Mouse (Mus musculus) cerebellum, postnatal 36 days (tissue): ENCODE results near the gene Fgf15.
"Not testable (repeated sequence)": the region's sequence is repeated elsewhere in the genome, so short reads cannot be mapped to it uniquely, and the experiment has no call there.

Experiments used
- DNase-seq, 2 experiments: peaks; one replicate each; pipeline ENCODE4 v3.0.0; 2021 to 2022; ENCODE audit warnings: mixed read lengths in 2 of 2

The Fgf15 gene

DNA sequence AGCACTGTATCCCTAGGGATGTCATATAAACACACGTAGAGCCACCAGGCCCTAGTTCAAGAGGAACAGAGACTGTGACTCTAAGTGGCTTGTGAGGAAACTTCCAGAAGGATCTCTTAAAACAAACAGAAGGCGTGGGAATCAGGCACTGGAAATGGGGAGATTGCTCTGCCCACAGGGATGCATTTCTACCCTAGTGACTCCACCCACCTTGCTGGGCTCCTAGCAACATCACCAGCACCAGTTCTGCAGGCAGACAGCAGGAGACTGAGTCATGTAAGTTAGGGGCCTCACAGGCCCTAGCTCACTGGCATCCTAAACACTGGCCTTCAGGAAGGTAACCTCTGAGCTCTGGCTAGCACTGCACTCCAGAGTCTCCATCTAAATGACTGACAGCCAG is 4.5 kb upstream of the Fgf15 start:
- DNase-seq = no peak

DNA sequence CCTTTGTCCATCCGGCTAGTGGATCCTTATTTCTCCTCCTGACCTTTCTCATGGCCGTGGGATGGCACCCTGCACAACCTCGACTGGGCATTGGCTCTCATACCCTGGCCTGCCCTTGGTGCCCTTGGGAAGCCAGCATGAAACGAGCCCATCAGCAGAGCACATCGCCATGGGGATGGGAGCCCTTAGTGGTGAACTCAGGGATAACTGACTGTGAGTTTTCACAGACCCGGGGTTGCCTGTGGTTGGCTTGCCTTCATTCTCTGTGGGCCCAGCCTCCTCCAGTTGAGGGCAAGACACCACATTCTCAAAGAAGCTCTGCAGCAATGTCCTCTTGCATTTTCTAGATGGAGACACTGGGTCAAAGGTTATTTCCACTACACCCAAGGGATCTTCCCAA is 4.0 kb upstream of the Fgf15 start:
- no peak for DNase-seq

DNA sequence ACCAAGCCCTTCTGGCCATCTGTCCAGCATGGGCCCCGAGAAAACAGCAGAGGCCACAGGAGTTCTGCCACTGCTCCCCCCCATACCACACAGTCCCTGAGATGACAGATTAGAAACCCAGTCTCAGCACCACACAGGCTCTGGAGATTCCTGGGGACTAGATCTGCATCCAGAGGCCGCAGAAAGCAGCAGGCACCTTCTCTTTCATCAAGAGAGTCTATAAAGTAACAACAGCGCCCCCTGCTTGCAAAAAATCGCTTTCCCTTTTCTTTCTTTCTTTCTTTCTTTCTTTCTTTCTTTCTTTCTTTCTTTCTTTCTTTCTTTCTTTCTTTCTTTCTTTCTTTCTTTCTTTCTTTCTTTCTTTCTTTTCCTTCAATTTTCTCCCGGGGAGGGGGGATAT is 2.1 kb upstream of the Fgf15 start:
- peak; percentile 16 to 33 for DNase-seq

DNA sequence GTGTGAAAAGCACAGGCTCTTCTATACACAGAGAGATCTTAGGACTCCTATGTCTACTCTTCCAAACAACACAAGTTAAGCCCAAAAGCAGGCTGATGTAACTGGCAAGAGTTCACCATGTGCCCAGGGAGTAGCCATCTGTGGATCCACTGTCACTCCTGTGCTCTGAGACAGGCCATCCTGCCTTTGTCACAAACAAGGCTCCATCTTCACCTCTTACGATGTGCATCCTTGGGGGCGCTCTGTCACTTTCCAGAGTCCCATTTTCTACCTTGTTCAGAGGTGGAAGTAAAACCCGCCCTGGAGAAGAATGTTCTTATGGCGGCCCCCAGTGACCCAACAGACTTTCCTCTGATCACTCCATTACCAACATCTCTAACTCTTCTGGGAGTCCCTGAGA is 1.6 kb upstream of the Fgf15 start:
- no peak for DNase-seq

DNA sequence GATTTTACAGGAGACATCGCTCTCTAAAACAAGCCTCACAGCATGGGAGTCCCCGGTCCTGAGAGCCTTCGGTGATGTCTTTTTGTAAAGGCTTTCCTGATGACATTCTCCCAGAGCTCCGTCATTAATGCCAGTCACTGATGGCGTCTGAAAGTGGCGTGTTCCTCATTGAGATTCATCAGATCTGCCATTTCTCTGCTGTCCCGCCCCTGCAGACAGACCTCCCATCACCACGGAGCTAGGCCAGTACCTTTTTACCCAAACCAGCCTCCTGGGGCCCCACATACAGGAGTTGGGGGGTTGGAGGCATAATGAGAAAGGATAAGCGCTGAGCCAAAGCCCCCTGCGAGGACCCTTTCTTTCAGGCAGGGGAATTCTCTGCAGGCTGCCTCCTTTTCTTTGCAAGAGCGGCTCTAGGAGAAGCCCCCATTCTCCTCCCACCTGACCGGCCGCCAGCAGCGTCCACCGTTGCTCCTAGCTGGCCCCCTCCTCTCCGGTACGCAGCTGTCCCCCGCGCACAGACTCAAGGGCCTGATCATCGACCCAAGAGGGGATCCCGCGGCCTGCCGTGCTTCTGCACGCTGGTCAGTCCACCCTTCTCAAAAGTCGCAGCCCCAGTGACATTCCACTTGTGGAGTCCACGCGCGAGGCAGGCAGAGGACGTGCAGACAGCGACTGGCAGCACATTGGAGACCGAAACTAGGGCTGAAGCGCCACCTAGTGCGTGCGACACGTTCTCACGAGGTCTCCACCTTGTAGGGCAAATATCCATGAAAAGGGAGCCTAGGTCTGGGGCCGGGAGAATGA is 823 bp upstream of the Fgf15 start:
- peak; percentile 75 to 77 for DNase-seq

DNA sequence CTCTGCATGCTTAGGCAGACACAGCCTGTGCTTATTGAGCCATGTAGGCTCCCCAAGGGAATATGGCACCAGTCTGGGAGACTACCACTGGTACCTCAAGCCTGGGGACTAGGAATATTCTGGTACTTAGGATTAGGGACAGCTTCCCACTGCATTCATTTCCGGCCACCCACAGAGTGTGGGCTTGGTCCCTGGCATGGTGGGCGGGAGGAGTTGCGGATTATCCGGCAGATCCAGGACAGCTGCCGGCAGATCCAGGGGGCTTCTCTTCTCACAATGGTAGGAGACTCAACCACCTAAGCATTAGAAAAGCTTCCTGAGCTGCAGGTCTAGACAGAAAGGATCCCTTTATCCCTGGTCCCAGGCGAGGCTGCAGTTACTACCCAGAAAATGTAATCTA is 2.2 kb downstream of the Fgf15 start:
- DNase-seq = no peak

DNA sequence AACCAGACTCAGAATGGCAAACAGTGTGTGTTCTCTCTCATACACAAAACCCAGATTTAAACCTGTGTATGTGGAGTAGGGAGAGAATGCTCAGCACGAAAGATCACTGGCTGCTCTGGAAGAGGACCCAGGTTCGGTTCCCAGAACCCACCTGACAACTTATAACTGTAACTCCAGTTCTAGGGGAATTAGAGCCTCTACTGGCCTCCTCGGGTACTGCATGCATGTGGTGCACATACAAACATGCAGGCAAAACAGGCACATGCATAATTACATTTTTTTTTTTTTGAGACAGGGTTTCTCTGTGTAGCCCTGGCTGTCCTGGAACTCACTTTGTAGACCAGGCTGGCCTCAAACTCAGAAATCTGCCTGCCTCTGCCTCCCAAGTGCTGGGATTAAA is 9.2 kb downstream of the Fgf15 start:
- not testable (repeated sequence) for DNase-seq

DNA sequence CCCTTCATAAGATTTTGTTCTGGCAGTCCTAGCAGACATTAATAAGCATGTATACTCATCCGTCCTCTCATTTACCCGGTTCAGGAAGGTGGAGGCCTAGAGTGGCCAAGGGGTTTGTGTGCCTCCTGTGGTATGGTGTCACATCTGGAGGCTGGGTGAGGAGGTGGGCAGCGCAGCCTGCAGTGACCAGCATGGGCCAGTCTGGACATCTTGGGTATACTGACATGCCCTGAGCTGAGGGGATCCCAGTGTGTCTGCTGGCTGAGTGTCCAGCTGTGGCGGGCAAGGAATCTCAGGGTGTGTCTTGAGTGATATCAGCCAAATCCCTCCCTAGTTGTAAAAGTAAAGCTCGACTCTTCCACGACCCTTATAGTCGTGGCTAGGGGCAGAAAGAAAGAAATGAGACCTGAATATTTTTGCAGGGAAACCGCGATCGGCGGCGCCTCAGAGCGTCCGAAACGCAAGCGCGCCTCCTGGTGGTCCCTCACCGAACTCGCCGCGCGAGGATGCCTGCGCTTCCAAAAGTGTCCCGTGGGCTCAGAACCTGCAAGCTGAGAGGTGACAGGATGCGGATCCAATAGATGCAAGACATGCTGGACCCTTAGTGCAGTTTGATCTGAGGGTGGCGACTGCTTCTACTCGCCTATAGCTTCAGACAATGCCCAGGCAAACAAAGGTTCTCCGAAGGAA is 10.5 kb downstream of the Fgf15 start:
- peak; percentile 63 to 72 for DNase-seq

DNA sequence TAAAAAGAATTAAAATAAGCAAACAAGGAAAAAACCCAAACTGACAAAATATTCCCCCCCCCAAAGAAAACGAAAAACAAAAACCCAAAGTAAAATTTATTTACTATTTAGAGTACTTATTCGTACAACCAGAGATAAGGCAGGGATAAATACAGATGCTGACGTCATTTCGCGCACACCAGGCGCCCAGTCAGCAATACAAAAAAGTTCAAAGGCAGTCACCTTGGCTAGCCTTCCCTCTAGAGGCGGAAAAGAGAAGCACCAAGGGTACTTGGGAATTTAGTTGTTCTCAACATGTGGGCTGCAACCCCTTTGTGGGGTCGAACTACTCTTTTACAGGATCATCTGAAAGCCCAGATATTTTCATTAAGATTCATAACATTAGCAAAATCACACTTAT is 11.5 kb downstream of the Fgf15 start:
- no peak for DNase-seq

DNA sequence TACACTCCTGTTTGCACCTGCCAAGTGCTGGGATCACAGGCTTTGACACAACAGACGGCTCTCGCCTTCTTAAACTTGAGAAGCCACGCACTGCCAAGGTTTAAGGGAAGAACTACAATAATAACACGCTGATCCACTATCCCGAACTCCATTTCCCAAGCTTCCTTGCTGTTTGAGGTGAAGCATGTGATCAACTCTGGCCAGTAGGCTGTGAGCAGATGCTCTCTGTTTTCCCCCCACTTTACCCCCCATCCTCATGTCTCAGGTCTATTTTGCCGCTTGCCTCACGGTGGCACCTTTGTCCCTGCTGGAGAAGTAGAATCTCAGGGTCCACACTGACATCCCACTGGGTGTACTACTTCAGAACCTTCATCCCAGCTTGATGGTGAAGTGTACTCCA is 12.4 kb downstream of the Fgf15 start:
- peak in 1 of 2 experiments; percentile 15 for DNase-seq

DNA sequence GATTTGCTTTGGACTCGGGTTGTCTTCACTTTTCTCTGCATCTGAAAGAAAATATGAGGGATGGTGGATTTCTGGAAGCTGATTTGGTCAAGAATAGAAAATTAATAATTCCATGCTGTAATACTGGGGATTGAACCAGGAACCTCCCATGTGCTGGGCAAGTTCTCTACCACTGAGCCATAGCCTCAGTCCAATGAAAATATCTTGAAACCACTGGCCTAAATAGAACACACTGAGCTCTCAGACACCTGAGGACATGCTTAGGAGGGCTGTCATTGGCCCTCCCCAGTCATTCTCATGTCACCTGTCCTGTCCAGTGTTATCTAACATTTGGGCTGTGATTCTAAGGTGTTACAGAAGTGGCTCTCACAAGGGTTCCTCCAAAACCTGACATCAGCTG is 14.8 kb downstream of the Fgf15 start:
- DNase-seq = no peak

DNA sequence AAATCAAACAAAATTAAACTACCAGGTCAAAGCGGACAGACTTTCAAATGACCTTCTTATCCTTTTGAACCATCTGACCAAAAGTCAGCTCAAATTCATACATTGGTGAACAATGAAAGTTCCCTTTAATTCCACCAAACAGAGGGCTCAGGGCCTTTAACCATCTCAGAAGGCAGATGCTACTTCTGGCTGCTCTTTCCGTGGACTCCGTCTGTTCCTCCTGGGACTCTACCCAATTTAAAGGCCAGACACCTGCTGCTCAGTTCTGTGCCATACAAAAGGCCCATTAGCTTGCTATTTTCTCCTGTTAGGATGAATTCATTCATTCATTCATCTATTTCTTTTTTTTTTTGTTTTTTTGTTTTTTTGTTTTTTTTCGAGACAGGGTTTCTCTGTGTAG is 16.6 kb downstream of the Fgf15 start:
- peak; percentile 74 for DNase-seq

DNA sequence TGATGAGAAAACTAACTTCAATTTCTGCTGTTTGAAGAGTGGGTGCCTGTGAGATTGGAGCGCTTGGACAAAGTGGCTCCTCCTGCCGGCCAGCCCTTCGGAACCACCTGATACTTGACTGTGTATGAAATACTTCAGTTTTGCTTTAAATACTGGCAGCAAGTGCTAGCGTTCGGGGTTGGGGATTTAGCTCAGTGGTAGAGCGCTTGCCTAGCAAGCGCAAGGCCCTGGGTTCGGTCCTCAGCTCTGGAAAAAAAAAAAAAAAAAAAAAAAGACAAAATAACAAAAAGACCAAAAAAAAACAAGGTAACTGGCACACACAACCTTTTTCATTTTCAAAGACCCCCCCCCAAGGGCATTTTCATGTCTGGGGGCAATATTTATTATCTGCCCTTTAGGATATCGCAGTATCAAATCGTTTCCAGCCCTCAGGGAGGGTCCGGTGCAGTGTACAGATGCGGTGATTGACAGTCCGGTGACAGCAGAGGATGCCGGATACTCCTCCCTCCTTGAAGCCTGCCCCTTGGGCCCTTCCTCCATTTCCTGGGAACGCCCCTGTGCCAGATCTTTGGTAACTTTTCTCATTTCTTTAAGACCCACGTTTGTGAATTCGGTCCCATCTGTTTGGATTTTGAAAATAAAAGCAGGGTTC is 18.1 kb downstream of the Fgf15 start:
- DNase-seq = peak in 1 of 2 experiments; percentile 21

DNA sequence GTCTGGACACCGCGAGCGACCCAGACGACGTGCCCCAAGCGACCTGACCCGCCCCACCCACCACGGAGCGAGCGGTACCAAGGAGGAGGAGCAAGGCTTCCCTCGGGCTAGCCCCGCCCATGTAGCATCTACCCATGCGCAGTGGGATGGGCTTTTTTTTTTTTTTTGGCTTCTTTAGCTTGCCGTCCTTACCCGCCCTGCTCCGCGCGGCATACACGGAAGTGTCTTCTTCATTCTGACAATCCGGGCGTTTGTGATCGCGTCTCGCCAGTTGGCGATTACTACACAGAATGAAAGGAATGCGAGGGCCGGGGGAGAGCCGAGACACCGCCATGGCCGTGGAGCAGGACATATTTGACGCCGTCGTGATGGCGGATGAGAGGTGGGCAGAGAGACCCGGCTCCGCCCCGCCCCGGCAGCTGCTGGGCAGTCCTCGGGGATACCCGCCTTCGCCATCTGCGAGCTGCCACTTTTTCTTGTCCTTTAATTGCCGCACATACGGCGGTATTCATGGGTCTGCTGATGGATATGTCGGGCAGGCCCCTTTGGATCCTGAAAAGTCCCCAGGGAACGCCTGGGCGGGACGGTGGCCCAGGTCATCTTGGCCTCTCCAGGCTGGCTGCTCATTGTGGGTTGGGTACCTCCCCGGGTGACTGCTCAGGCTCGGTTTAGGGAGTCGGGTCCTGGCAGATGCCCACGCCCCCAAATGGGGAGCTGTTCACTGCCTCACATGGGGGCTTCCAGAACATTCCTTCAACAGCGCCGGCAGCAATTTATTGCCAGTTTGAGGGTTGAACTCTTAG is 18.8 kb downstream of the Fgf15 start, which contains the start of gene LTO1:
TSS of gene LTO1 (plus strand) at position 153 of the 803 bp plus-strand sequence.
- DNase-seq = peak; percentile 86 to 87

DNA sequence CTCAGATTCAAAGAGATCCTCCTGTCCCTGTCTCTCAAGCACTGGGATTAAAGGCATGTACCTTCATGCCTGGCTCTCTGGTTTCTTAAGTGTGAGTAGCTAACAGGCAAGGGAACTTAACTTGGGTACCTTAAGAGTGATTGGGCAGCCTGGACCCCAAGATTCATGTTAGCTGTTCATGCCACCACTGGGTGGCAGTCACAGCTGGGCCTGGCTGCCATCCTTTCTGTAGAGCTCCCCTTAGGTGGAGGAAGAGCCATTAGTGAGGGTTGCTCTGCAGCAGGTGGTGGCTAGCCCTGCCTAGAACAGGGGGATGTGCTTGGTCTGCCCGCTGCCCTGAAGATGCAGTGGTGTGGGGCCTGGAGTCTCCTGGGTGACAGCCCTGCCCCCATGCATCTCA is 22.5 kb downstream of the Fgf15 start:
- no peak for DNase-seq

DNA sequence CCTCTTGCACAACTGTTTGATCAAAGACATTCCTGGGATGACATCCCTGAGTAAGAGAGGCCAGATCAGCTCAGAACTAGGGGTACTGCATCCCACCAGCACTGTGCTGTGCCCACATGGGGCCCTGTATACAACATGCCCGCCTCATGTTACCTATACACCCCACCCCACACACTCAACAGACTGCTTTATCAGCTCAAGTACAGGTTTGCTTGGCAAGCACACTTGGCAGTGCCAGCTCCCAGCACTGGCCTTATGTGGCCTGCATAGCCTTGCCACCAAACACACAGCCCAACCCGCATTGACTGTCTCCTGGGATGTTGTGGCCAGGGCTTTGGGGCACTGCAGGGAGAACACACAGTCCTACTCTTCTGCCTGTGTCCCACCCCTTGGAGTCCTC is 31.3 kb downstream of the Fgf15 start:
- DNase-seq = no peak

DNA sequence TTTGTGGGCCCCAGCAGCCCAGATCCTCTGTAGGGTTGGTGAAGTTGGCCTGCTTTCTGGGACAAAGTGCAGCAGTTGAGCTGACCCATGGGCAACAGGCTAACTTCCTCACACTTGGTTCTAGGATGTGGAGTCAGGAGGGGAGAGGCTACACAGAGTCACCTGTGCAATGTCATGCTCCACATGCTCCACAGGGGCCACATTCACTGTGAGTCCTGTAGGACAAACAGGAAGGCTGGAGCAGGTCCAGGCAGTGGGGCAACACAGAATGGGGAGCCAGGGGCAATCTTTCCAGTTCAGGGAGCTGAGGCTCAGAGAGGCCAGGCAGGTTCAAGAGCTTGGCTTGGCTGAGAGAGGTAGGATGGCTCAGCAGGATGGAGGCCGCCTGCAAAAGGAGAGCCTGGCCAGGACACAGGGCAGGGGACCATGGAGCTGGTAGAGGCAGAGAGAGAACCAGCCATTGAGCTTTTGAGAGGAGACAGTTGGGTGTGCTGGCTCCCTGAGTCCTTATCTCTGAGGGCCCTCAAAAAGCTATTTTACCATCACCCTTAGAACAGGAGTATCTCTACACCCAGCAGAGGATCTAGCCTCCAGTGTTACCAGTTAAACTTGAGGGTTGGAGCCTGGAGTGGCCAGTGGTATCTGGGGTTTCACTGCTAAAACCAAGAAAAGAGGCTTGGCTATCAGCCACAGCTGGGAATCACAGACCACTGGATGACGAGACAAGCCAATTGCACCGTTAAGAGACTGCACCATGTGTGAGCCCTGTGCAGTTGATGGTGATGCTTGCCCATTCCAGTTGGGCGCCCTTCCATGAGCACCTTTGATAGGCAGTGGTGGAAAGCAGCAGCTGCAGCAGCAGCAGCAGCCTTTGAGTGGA is 31.9 kb downstream of the Fgf15 start:
- no peak for DNase-seq

DNA sequence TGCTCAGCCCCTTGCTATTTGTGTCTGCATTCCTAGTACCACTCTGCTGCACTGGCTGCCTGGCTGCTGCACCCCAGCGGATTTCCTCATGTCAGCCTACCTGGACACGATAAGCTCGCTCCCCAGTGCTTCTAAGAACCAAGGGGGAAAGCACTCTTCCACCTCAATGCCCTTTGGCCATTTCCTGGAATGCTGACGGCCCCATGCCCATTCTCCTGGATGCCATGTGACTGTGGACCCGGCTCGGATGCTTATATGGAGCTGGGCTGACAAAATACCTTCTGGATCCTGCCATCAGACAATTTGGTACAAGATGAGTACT is 32.5 kb downstream of the Fgf15 start:
- DNase-seq = no peak

DNA sequence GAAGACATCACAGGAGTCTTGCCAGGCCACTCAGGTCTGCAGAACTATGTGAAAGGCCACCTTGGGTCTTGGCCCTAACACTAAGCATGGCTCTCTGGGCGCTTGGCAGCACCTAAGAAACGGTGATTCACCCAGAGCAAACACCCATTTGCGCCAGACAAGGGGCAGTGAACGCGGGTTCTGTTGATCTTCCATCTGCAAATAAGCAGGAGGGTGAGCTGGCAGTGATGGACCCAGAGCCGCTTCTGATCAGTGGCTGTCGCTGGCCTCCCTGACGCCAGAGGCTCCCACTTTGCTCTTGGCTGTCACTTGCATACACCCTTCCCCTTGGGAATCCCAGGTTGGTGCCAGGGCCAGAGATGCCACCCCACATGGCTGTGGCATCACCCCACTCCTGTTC is 33.2 kb downstream of the Fgf15 start:
- no peak for DNase-seq

DNA sequence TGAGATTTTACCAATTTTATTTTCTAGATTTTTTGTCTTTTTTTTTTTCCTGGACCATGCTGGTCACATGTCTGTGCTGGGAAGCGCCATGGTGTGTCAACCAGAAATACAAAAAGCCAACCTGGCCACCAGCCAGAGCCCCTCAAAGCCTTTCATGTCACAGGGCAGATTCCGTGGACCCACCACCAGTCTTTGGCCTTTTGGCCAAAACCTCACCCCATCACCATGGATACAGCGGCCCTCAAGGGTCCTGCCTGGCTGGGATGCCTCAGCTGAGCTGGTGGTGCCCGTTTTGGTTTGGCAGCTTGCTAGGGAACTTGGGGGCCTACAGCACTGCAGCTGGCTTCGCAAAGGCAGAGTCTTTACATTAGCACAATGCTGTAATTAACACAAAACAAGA is 33.6 kb downstream of the Fgf15 start:
- no peak for DNase-seq

DNA sequence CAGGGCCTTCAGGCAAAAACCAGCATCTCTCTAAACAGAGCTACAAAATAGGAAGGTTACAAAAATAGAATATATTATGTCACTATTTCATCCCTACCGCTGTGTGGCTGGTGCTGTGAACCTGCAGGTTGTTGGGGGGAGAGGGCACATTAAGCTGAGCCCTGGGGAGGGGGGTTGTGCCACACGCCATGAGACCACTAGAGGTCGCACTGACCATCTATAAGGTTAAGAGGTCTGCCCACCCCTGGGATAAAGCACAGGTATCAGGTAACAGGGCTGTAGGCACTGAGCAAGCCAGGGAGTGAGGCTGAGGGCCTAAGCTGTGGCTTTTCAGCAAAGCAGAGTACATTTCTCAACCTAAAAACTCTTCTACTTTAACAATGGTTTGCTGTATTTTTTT is 35.4 kb downstream of the Fgf15 start:
- DNase-seq = peak; percentile 49 to 63

DNA sequence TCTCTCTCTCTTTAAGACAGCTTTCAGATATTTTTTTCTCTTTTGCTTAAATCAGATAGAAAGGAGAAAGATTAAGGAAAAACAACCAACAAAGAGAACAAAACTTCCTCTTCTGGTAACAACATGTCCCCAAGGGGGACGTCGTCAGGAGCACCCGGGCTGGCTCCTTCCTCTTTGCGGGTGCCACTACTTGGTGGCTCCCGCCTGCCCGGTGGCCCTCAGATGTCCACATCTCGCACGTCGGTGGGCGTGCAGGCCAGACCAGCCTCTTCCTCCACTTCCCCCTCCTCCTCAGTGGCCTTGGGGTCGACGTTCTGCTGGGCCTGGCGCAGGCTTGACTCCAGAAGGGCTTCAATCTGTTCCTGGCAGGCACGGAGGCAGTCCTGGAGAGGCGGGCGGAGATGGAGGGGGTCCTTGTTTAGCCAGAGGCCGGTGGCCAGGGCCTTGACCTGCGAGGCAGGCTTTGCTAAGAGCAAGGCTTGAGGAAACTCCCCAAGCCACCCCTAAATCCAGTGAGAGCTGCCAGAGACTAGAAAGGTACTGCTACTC is 36.1 kb downstream of the Fgf15 start:
- DNase-seq = peak; percentile 39 to 44
